Mouse (Mus musculus) midbrain, embryonic 10.5 days (tissue): ENCODE results near the gene Dock4. TPM values are rescaled to one million over a fixed set of nuclear protein-coding genes. Genes with fewer than 3 reads are reported as not detected.

Source experiments
- DNase-seq: peaks from one replicate; pipeline ENCODE4 v3.0.0-alpha.2; 2017; ENCODE audit warnings: low spot score
- H3K27ac ChIP-seq: fragments of 300-500 bp; sonication (generic); replicated peaks from 2 replicates; pipeline ENCODE4 v1.5.1; 2016; ENCODE audit warnings: mild to moderate bottlenecking
- H3K27me3 ChIP-seq: fragments of 300-500 bp; sonication (generic); 2 replicates; pipeline ENCODE4 v1.6.1; 2016; ENCODE audit warnings: low read depth, mild to moderate bottlenecking; ENCODE audit not compliant: poor library complexity, severe bottlenecking
- H3K36me3 ChIP-seq: fragments of 300-500 bp; sonication (generic); 2 replicates; pipeline ENCODE4 v1.6.1; 2016; ENCODE audit warnings: mild to moderate bottlenecking, moderate library complexity
- H3K4me1 ChIP-seq: fragments of 300-500 bp; sonication (generic); 2 replicates; pipeline ENCODE4 v1.6.1; 2016
- H3K4me3 ChIP-seq: fragments of 300-500 bp; sonication (generic); 2 replicates; pipeline ENCODE4 v1.5.1; 2016; ENCODE audit warnings: mild to moderate bottlenecking, moderate library complexity
- H3K9me3 ChIP-seq: fragments of 300-500 bp; sonication (generic); replicated peaks from 2 replicates; pipeline ENCODE4 v1.6.1; 2016; ENCODE audit warnings: mild to moderate bottlenecking
- WGBS: fragments of 180-500 bp; shearing (Covaris S2); methylation state at CpG from one replicate; pipeline ENCODE4 v1.1.7; 2016; 5-methylcytosine and 5-hydroxymethylcytosine counted together
- polyA plus RNA-seq: library from polyadenylated mRNA; unstranded; fragments of >200 nt; fragmentation: Nextera tagmentation; extraction: Ambion mirVana; gene quantifications from 2 replicates; pipeline ENCODE4 v1.2.1, GENCODE M21; 2016

The Dock4 gene
- polyA plus RNA-seq, 1 experiment from 2014 or later, result 14.0 TPM

GRCm38 (mm10) chr12:40595440-40595839 is 149.7 kb downstream of the Dock4 start:
- Histone ChIP-seq H3K27ac (no peak overlapping the region), H3K27me3 (peaks cover 49% of the 10 kb centered on the region), H3K4me1 (peaks cover 35% of the 10 kb centered on the region), H3K9me3 (no peaks in the 10 kb centered on the region), H3K36me3 (no peaks in the 10 kb centered on the region), H3K4me3 (no peak overlapping the region)
- no peak for DNase-seq
- WGBS, result 86% methylated on average over 6 of the region's 6 CpGs

- H3K4me3 ChIP-seq, result no peak overlapping the region
- peaks cover 35% of the 10 kb centered on the region for H3K4me1 ChIP-seq
- 76% methylated on average over 7 of the region's 7 CpGs for WGBS
- H3K27ac ChIP-seq, result no peak overlapping the region
- no peaks in the 10 kb centered on the region for H3K36me3 ChIP-seq
- no peaks in the 10 kb centered on the region for H3K9me3 ChIP-seq
- H3K27me3 ChIP-seq, result peaks cover 55% of the 10 kb centered on the region
- DNase-seq, result no peak
Observed at GRCm38 (mm10) chr12:40596020-40596419, 150.3 kb downstream of the Dock4 start.

- Histone ChIP-seq H3K9me3 (no peaks in the 10 kb centered on the region), H3K27ac (no peak overlapping the region), H3K36me3 (no peaks in the 10 kb centered on the region), H3K4me1 (peaks cover 35% of the 10 kb centered on the region), H3K4me3 (no peak overlapping the region), H3K27me3 (peaks cover 59% of the 10 kb centered on the region)
- WGBS, result 91% methylated on average over 6 of the region's 6 CpGs
- DNase-seq, result no peak
Observed at GRCm38 (mm10) chr12:40596441-40596840, 150.7 kb downstream of the Dock4 start.

GRCm38 (mm10) chr12:40599952-40600351 is 154.2 kb downstream of the Dock4 start:
- WGBS, result 67% methylated on average over 2 of the region's 2 CpGs
- peaks cover 62% of the 10 kb centered on the region for H3K27me3 ChIP-seq
- no peak overlapping the region for H3K4me3 ChIP-seq
- no peak overlapping the region for H3K27ac ChIP-seq
- H3K4me1 ChIP-seq, result peaks cover 32% of the 10 kb centered on the region
- DNase-seq, result no peak
- H3K36me3 ChIP-seq, result no peaks in the 10 kb centered on the region
- H3K9me3 ChIP-seq, result no peaks in the 10 kb centered on the region

GRCm38 (mm10) chr12:40605565-40605964 is 159.8 kb downstream of the Dock4 start:
- DNase-seq, result no peak
- Histone ChIP-seq H3K27me3 (peaks cover 15% of the 10 kb centered on the region), H3K4me3 (no peak overlapping the region), H3K4me1 (no peaks in the 10 kb centered on the region; the same call in 1 of the 2 replicates), H3K9me3 (no peaks in the 10 kb centered on the region), H3K36me3 (no peaks in the 10 kb centered on the region), H3K27ac (no peak overlapping the region)
- WGBS, result 90% methylated on average over 4 of the region's 4 CpGs

GRCm38 (mm10) chr12:40622926-40623325 is 177.2 kb downstream of the Dock4 start:
- DNase-seq, result no peak

GRCm38 (mm10) chr12:40626521-40626920 is 180.8 kb downstream of the Dock4 start:
- Histone ChIP-seq H3K4me1 (peaks cover 6% of the 10 kb centered on the region; the same call in 1 of the 2 replicates), H3K4me3 (no peak overlapping the region), H3K9me3 (no peaks in the 10 kb centered on the region), H3K27me3 (no peaks in the 10 kb centered on the region), H3K36me3 (no peaks in the 10 kb centered on the region), H3K27ac (no peak overlapping the region)
- no peak for DNase-seq
- WGBS, result 94% methylated on average over 1 of the region's 1 CpGs

More at GRCm38 (mm10) chr12:40622926-40623325, 177.2 kb downstream of the Dock4 start:
- Histone ChIP-seq H3K4me3 (no peak overlapping the region), H3K9me3 (no peaks in the 10 kb centered on the region), H3K27me3 (no peaks in the 10 kb centered on the region), H3K27ac (no peak overlapping the region), H3K4me1 (peaks cover 6% of the 10 kb centered on the region; the same call in 1 of the 2 replicates), H3K36me3 (no peaks in the 10 kb centered on the region)

GRCm38 (mm10) chr12:40633242-40633641 is 187.5 kb downstream of the Dock4 start:
- WGBS, result 90% methylated on average over 2 of the region's 2 CpGs
- no peak for DNase-seq
- Histone ChIP-seq H3K27ac (no peak overlapping the region), H3K4me3 (no peak overlapping the region), H3K4me1 (no peaks in the 10 kb centered on the region), H3K27me3 (no peaks in the 10 kb centered on the region), H3K9me3 (no peaks in the 10 kb centered on the region), H3K36me3 (no peaks in the 10 kb centered on the region; the same call in 1 of the 2 replicates)

GRCm38 (mm10) chr12:40634169-40634568 is 188.4 kb downstream of the Dock4 start:
- Histone ChIP-seq H3K9me3 (no peaks in the 10 kb centered on the region), H3K4me1 (no peaks in the 10 kb centered on the region), H3K4me3 (no peak overlapping the region), H3K27ac (no peak overlapping the region), H3K27me3 (no peaks in the 10 kb centered on the region), H3K36me3 (no peaks in the 10 kb centered on the region; the same call in 1 of the 2 replicates)
- 91% methylated on average over 7 of the region's 7 CpGs for WGBS
- DNase-seq, result no peak

- Histone ChIP-seq H3K27ac (no peak overlapping the region), H3K4me3 (no peak overlapping the region), H3K9me3 (no peaks in the 10 kb centered on the region), H3K4me1 (no peaks in the 10 kb centered on the region), H3K27me3 (no peaks in the 10 kb centered on the region), H3K36me3 (peaks cover 4% of the 10 kb centered on the region; the same call in 1 of the 2 replicates)
- no peak for DNase-seq
- WGBS, result 93% methylated on average over 6 of the region's 6 CpGs
Observed at GRCm38 (mm10) chr12:40635991-40636390, 190.2 kb downstream of the Dock4 start.

GRCm38 (mm10) chr12:40637427-40637826 is 191.7 kb downstream of the Dock4 start:
- Histone ChIP-seq H3K36me3 (peaks cover 9% of the 10 kb centered on the region; the same call in 1 of the 2 replicates), H3K4me1 (no peaks in the 10 kb centered on the region), H3K27me3 (no peaks in the 10 kb centered on the region), H3K9me3 (no peaks in the 10 kb centered on the region), H3K27ac (no peak overlapping the region), H3K4me3 (no peak overlapping the region)
- 92% methylated on average over 2 of the region's 2 CpGs for WGBS
- no peak for DNase-seq

- Histone ChIP-seq H3K9me3 (no peaks in the 10 kb centered on the region), H3K27ac (no peak overlapping the region), H3K4me3 (no peak overlapping the region), H3K36me3 (0 out of 2 replicates have a peak, but pooled peaks cover 5% of the 10 kb centered on the region), H3K4me1 (no peaks in the 10 kb centered on the region), H3K27me3 (no peaks in the 10 kb centered on the region)
- DNase-seq, result no peak
- 83% methylated on average over 6 of the region's 6 CpGs for WGBS
Observed at GRCm38 (mm10) chr12:40645869-40646268, 200.1 kb downstream of the Dock4 start.

- no peak for DNase-seq
- no peak overlapping the region for H3K27ac ChIP-seq
- H3K4me1 ChIP-seq, result peaks cover 16% of the 10 kb centered on the region
- H3K4me3 ChIP-seq, result no peak overlapping the region
- WGBS, result 94% methylated on average over 2 of the region's 2 CpGs
- H3K27me3 ChIP-seq, result no peaks in the 10 kb centered on the region
- H3K9me3 ChIP-seq, result no peaks in the 10 kb centered on the region
- H3K36me3 ChIP-seq, result no peaks in the 10 kb centered on the region
Observed at GRCm38 (mm10) chr12:40654312-40654711, 208.6 kb downstream of the Dock4 start.

- no peaks in the 10 kb centered on the region for H3K9me3 ChIP-seq
- peaks cover 16% of the 10 kb centered on the region for H3K4me1 ChIP-seq
- H3K27me3 ChIP-seq, result no peaks in the 10 kb centered on the region
- DNase-seq, result no peak
- no peaks in the 10 kb centered on the region for H3K36me3 ChIP-seq
- H3K4me3 ChIP-seq, result no peak overlapping the region
- WGBS, result 91% methylated on average over 2 of the region's 2 CpGs
- no peak overlapping the region for H3K27ac ChIP-seq
Observed at GRCm38 (mm10) chr12:40655861-40656260, 210.1 kb downstream of the Dock4 start.
